Mouse (Mus musculus): Measurements from ENCODE around the gene Adamtsl2. TPM values are rescaled to one million over a fixed set of nuclear protein-coding genes. Genes with fewer than 3 reads are reported as not detected.

The Adamtsl2 gene
- polyA plus RNA-seq, 1 experiment from 2014 or later: 5.9 TPM

DNA sequence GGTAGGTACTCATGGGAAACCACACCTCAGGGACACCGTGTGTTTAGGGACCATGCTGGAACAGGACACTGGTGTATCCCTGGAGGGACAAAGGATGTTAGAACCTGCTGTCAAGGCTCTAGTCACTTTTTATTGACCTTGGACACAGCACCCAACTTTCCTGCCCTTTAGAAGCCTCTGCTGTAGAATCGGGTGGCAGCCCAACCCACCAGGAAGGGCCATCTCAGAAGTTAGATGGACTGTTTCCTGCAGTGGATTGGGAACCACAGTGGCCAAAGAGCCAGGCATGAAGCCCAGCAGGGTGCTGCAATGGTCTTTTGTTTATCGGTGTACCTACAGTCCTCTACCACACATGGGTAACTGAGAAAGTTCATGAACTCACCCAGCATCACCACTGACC, 34.5 kb upstream of the Adamtsl2 start:
- no peak overlapping the region for H3K27ac ChIP-seq (ENCODE audit: low read depth, low read length)
- DNase-seq (ENCODE audit: low spot score, missing footprints): peak; percentile 19
- WGBS: 72% methylated on average over 3 of the region's 3 CpGs

GRCm38 (mm10) chr2:27045979-27046770, 33.0 kb upstream of the Adamtsl2 start:
- H3K4me2 ChIP-seq: no peak overlapping the region
- H3K27ac ChIP-seq (ENCODE audit: low read depth, low read length): no peak overlapping the region
- no peak overlapping the region for H3K9ac ChIP-seq (ENCODE audit: low read length)
- 72% methylated on average over 8 of the region's 8 CpGs for WGBS
- no peak overlapping the region for H3K4me3 ChIP-seq (ENCODE audit: low read depth, low read length)
- H3K36me3 ChIP-seq (ENCODE audit: control insufficient read depth, insufficient read depth, low read length): no peaks in the 10 kb centered on the region
- no peaks in the 10 kb centered on the region for H3K9me3 ChIP-seq (ENCODE audit: control insufficient read depth, low read length)
- H3K27me3 ChIP-seq (ENCODE audit: control insufficient read depth, insufficient read depth, low read length): no peaks in the 10 kb centered on the region
- ATAC-seq (ENCODE audit: low FRiP score) (no peak), DNase-seq (ENCODE audit: low spot score, missing footprints) (no peak)
- no peaks in the 10 kb centered on the region for H3K4me1 ChIP-seq (ENCODE audit: control insufficient read depth, insufficient read depth, low read length)

More for the DNA sequence above, 34.5 kb upstream of the Adamtsl2 start:
- Histone ChIP-seq H3K4me2 (no peak overlapping the region), H3K9ac (ENCODE audit: low read length) (no peak overlapping the region), H3K4me3 (ENCODE audit: low read depth, low read length) (no peak overlapping the region), H3K4me1 (ENCODE audit: control insufficient read depth, insufficient read depth, low read length) (no peaks in the 10 kb centered on the region), H3K9me3 (ENCODE audit: control insufficient read depth, low read length) (no peaks in the 10 kb centered on the region), H3K36me3 (ENCODE audit: control insufficient read depth, insufficient read depth, low read length) (no peaks in the 10 kb centered on the region), H3K27me3 (ENCODE audit: control insufficient read depth, insufficient read depth, low read length) (no peaks in the 10 kb centered on the region)
- no peak for ATAC-seq (ENCODE audit: low FRiP score)

- no peak for ATAC-seq (ENCODE audit: low FRiP score)
- DNase-seq (ENCODE audit: low spot score, missing footprints): peak; percentile 8
- Histone ChIP-seq H3K4me3 (ENCODE audit: low read depth, low read length) (no peak overlapping the region), H3K36me3 (ENCODE audit: control insufficient read depth, insufficient read depth, low read length) (no peaks in the 10 kb centered on the region), H3K9ac (ENCODE audit: low read length) (no peak overlapping the region), H3K9me3 (ENCODE audit: control insufficient read depth, low read length) (no peaks in the 10 kb centered on the region), H3K27me3 (ENCODE audit: control insufficient read depth, insufficient read depth, low read length) (no peaks in the 10 kb centered on the region), H3K4me1 (ENCODE audit: control insufficient read depth, insufficient read depth, low read length) (no peaks in the 10 kb centered on the region), H3K4me2 (no peak overlapping the region), H3K27ac (ENCODE audit: low read depth, low read length) (no peak overlapping the region)
- WGBS: 31% methylated on average over 6 of the region's 6 CpGs
Observed at GRCm38 (mm10) chr2:27049408-27049807, 29.8 kb upstream of the Adamtsl2 start.

- Histone ChIP-seq H3K4me1 (ENCODE audit: control insufficient read depth, insufficient read depth, low read length) (no peaks in the 10 kb centered on the region), H3K27ac (ENCODE audit: low read depth, low read length) (no peak overlapping the region), H3K27me3 (ENCODE audit: control insufficient read depth, insufficient read depth, low read length) (no peaks in the 10 kb centered on the region), H3K36me3 (ENCODE audit: control insufficient read depth, insufficient read depth, low read length) (no peaks in the 10 kb centered on the region), H3K9ac (ENCODE audit: low read length) (no peak overlapping the region), H3K9me3 (ENCODE audit: control insufficient read depth, low read length) (no peaks in the 10 kb centered on the region), H3K4me3 (ENCODE audit: low read depth, low read length) (no peak overlapping the region), H3K4me2 (no peak overlapping the region)
- DNase-seq (ENCODE audit: low spot score, missing footprints) (no peak), ATAC-seq (ENCODE audit: low FRiP score) (no peak)
- WGBS: 66% methylated on average over 4 of the region's 4 CpGs
Observed at GRCm38 (mm10) chr2:27058251-27058650, 20.9 kb upstream of the Adamtsl2 start.

GRCm38 (mm10) chr2:27058751-27059150, 20.4 kb upstream of the Adamtsl2 start:
- H3K4me1 ChIP-seq (ENCODE audit: control insufficient read depth, insufficient read depth, low read length): no peaks in the 10 kb centered on the region
- no peak overlapping the region for H3K4me2 ChIP-seq
- 64% methylated on average over 12 of the region's 12 CpGs for WGBS
- DNase-seq (ENCODE audit: low spot score, missing footprints): no peak
- no peaks in the 10 kb centered on the region for H3K27me3 ChIP-seq (ENCODE audit: control insufficient read depth, insufficient read depth, low read length)
- H3K27ac ChIP-seq (ENCODE audit: low read depth, low read length): no peak overlapping the region
- H3K4me3 ChIP-seq (ENCODE audit: low read depth, low read length): no peak overlapping the region
- no peaks in the 10 kb centered on the region for H3K36me3 ChIP-seq (ENCODE audit: control insufficient read depth, insufficient read depth, low read length)
- no peak for ATAC-seq (ENCODE audit: low FRiP score)
- no peak overlapping the region for H3K9ac ChIP-seq (ENCODE audit: low read length)
- no peaks in the 10 kb centered on the region for H3K9me3 ChIP-seq (ENCODE audit: control insufficient read depth, low read length)

DNA sequence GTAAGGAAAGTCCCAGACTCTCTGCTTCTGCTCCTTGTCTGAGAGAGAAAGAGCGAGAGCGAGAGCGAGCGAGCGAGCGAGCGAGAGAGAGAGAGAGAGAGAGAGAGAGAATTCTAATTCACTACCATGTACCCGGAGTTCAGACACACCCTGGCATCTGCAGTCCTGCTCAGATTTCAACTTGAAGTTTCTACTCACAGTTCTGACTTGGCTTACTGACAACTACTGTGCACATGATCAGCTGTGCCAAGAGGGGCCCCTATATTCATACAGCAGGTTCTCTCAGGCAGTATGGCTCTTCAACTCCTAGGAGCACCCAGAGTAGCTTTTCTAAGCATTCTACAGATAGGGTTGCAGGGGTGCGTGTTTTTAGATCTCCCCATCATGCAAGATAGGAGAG, 20.0 kb upstream of the Adamtsl2 start:
- no peaks in the 10 kb centered on the region for H3K4me1 ChIP-seq (ENCODE audit: control insufficient read depth, insufficient read depth, low read length)
- H3K27me3 ChIP-seq (ENCODE audit: control insufficient read depth, insufficient read depth, low read length): no peaks in the 10 kb centered on the region
- no peak overlapping the region for H3K9ac ChIP-seq (ENCODE audit: low read length)
- no peak overlapping the region for H3K4me2 ChIP-seq
- 92% methylated on average over 9 of the region's 9 CpGs for WGBS
- DNase-seq (ENCODE audit: low spot score, missing footprints) (no peak), ATAC-seq (ENCODE audit: low FRiP score) (no peak)
- H3K36me3 ChIP-seq (ENCODE audit: control insufficient read depth, insufficient read depth, low read length): no peaks in the 10 kb centered on the region
- H3K27ac ChIP-seq (ENCODE audit: low read depth, low read length): no peak overlapping the region
- H3K9me3 ChIP-seq (ENCODE audit: control insufficient read depth, low read length): no peaks in the 10 kb centered on the region
- no peak overlapping the region for H3K4me3 ChIP-seq (ENCODE audit: low read depth, low read length)

- Histone ChIP-seq H3K27ac (ENCODE audit: low read depth, low read length) (no peak overlapping the region), H3K27me3 (ENCODE audit: control insufficient read depth, insufficient read depth, low read length) (no peaks in the 10 kb centered on the region), H3K36me3 (ENCODE audit: control insufficient read depth, insufficient read depth, low read length) (no peaks in the 10 kb centered on the region), H3K4me1 (ENCODE audit: control insufficient read depth, insufficient read depth, low read length) (no peaks in the 10 kb centered on the region), H3K9ac (ENCODE audit: low read length) (no peak overlapping the region), H3K9me3 (ENCODE audit: control insufficient read depth, low read length) (no peaks in the 10 kb centered on the region), H3K4me2 (no peak overlapping the region), H3K4me3 (ENCODE audit: low read depth, low read length) (no peak overlapping the region)
- ATAC-seq (ENCODE audit: low FRiP score) (no peak), DNase-seq (ENCODE audit: low spot score, missing footprints) (no peak)
- 63% methylated on average over 2 of the region's 2 CpGs for WGBS
Observed at GRCm38 (mm10) chr2:27067124-27067523, 12.1 kb upstream of the Adamtsl2 start.

- ATAC-seq (ENCODE audit: low FRiP score) (no peak), DNase-seq (ENCODE audit: low spot score, missing footprints) (no peak)
- no peaks in the 10 kb centered on the region for H3K27me3 ChIP-seq (ENCODE audit: control insufficient read depth, insufficient read depth, low read length)
- H3K4me3 ChIP-seq (ENCODE audit: low read depth, low read length): no peak overlapping the region
- no peaks in the 10 kb centered on the region for H3K36me3 ChIP-seq (ENCODE audit: control insufficient read depth, insufficient read depth, low read length)
- no peak overlapping the region for H3K9ac ChIP-seq (ENCODE audit: low read length)
- no peak overlapping the region for H3K27ac ChIP-seq (ENCODE audit: low read depth, low read length)
- 62% methylated on average over 2 of the region's 2 CpGs for WGBS
- no peak overlapping the region for H3K4me2 ChIP-seq
- no peaks in the 10 kb centered on the region for H3K9me3 ChIP-seq (ENCODE audit: control insufficient read depth, low read length)
- H3K4me1 ChIP-seq (ENCODE audit: control insufficient read depth, insufficient read depth, low read length): no peaks in the 10 kb centered on the region
Observed at GRCm38 (mm10) chr2:27067996-27068395, 11.2 kb upstream of the Adamtsl2 start.

DNA sequence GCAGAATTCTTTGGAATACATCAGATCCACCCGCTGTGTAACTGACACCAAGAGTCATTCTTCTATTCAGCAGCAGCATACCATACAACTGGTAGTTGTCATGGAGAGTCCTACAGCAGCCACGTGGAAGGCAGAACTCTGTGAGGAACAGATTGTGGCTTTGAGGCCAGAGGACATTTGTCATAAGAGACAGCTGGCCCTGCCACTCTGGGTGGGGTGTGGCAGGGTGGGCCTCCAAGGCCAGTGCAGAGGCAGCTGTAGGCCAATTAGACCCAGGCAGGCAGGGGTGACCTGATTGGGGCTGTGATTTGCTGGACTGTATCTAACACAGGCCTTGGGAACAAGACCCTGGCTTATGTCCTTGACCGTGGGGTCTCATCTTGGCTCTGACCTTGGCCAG, 9.5 kb upstream of the Adamtsl2 start:
- DNase-seq (ENCODE audit: low spot score, missing footprints) (no peak), ATAC-seq (ENCODE audit: low FRiP score) (no peak)
- H3K27ac ChIP-seq (ENCODE audit: low read depth, low read length): no peak overlapping the region
- no peaks in the 10 kb centered on the region for H3K27me3 ChIP-seq (ENCODE audit: control insufficient read depth, insufficient read depth, low read length)
- WGBS: 60% methylated on average over 3 of the region's 3 CpGs
- no peak overlapping the region for H3K4me2 ChIP-seq
- H3K36me3 ChIP-seq (ENCODE audit: control insufficient read depth, insufficient read depth, low read length): no peaks in the 10 kb centered on the region
- H3K4me3 ChIP-seq (ENCODE audit: low read depth, low read length): no peak overlapping the region
- H3K9me3 ChIP-seq (ENCODE audit: control insufficient read depth, low read length): no peaks in the 10 kb centered on the region
- H3K4me1 ChIP-seq (ENCODE audit: control insufficient read depth, insufficient read depth, low read length): no peaks in the 10 kb centered on the region
- H3K9ac ChIP-seq (ENCODE audit: low read length): no peak overlapping the region

All from midbrain, embryonic 11.5 days (tissue).